Mouse (Mus musculus): Measurements from ENCODE around the gene Cnbd2.

DNA sequence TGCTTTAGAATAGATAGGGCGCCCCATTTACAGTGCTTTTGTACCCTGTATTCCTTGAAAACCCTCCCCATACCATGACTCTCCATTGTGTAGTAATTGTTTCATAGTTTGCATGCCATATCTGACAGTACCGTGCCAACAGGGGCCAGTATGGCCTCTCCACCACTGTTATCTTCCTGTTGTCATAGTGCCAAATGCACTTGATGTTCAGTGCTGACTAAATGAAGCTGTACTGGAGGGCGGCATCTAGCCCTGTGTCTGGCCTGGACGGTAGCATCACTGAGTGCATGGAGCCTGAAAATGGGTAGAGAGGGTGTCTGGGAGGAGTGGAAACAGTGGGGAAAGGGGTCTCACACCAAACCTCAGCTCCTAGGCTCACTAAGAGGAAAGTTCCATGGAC, 28.0 kb downstream of the Cnbd2 start:
- TF ChIP-seq TAL1 (IDR thresholded peaks at IDR 0.05; ENCODE audit: low read length): no peak
- TF ChIP-seq GATA1 (IDR thresholded peaks at IDR 0.05; ENCODE audit: low read length): no peak

Data from erythroblast, embryonic 14.5 days (primary cell).